Mouse (Mus musculus) CH12.LX (cell line): ENCODE measurements around the gene Chrm1.

Experiments used
- CTCF ChIP-seq, 2 experiments: IDR thresholded peaks in 1 of 2; conservative IDR thresholded peaks in 1 of 2; 2 replicates each; pipeline ENCODE4 v1.5.1; 2011 to 2012; ENCODE audit warnings: low read depth in 2 of 2, low read length in 2 of 2, improper control_type of control experiment in 1 of 2, inconsistent platforms in 1 of 2, mild to moderate bottlenecking in 1 of 2, moderate library complexity in 1 of 2
- JUND ChIP-seq: conservative IDR thresholded peaks from 2 replicates; pipeline ENCODE4 v1.6.1; 2011; ENCODE audit warnings: low read depth, low read length, improper control_type of control experiment
- POLR2A ChIP-seq: IDR thresholded peaks from 2 replicates; pipeline ENCODE4 v1.6.1; 2011; ENCODE audit warnings: low read depth, mild to moderate bottlenecking, improper control_type of control experiment, low read length
- ZKSCAN1 ChIP-seq: IDR thresholded peaks from 2 replicates; pipeline ENCODE4 v1.6.1; 2012; ENCODE audit warnings: low read depth, inconsistent platforms, low read length, improper control_type of control experiment, borderline replicate concordance

DNA sequence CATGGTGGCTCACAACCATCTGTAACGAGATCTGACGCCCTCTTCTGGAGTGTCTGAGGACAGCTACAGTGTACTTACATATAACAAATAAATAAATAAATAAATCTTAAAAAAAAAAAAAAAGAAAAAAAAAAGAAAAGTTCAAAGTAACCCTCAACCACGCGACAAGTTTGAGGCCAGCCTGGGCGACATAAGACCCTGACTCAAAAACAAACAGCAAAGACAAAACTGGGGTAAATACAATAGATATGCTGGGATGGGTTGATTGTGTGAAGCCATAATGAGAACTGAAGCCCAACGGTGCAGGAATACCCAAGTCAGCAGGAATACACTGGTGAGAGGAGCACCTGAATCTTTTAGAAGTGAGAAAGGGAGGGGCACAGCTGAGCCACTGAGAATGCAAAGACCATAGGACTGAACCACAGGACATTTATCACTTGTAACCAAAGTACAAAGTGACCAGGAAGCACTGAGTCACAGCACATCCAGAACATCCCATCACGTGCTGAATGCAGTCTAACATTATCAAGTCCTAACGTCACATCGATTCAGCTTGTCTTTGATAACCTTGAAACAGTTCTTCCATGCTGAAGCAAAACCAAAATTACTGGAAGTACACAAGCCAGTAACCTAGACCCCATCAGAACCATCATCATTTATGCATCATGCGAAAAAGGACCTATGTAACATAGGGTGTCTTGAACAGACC is 53.3 kb downstream of the Chrm1 start:
- TF ChIP-seq JUND (no peak), ZKSCAN1 (no peak), POLR2A (no peak), CTCF (conservative IDR thresholded peaks at IDR 0.05 in 1 of 2, IDR thresholded peaks at IDR 0.05 in 1 of 2; ENCODE audit: low read depth in 2 of 2, low read length in 2 of 2) (no peak)
